Mouse (Mus musculus): ENCODE results near the gene Sycn.

Sycn gene

GRCm38 (mm10) chr7:28584468-28584867, 43.8 kb downstream of the Sycn start:
- DNase-seq (ENCODE audit: extremely low read depth, low read depth), result no peak

GRCm38 (mm10) chr7:28585001-28585400, 44.3 kb downstream of the Sycn start:
- no peak for DNase-seq (ENCODE audit: extremely low read depth, low read depth)

DNA sequence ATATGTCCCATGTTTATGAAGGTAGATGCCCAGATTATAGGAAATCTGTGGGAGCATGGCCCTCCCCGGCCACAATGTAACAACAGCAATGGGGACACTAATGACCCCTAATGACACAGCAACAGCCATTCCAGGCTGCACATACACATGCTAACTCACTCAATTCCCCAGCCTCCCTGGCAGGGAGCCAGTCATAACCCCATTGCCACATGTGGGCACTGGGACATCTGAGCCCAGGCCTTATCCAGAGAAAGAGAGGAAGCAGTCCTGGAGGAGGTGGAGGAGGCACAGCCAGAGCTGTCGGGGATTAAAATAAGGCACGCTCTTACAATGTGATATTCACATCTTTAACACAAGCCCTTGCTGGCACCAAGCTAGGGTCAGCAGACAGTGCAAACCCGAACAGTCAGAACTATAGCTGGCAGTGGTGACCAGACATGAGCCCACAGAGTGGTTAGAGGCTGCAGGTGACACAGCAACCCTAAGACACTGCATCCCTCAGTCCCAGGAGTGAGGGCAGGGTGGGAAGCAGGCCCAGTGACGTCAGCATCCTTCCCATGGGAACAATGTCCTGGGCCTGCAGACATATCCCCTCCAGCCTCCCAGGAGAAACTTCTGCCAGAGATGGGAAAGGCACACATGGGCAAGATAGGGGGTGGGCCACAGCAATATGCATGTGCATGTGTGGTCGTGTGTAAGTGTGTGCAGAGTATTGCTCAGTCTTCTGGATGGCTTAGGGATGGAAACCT, 46.2 kb downstream of the Sycn start:
- no peak for DNase-seq (ENCODE audit: extremely low read depth, low read depth)

DNA sequence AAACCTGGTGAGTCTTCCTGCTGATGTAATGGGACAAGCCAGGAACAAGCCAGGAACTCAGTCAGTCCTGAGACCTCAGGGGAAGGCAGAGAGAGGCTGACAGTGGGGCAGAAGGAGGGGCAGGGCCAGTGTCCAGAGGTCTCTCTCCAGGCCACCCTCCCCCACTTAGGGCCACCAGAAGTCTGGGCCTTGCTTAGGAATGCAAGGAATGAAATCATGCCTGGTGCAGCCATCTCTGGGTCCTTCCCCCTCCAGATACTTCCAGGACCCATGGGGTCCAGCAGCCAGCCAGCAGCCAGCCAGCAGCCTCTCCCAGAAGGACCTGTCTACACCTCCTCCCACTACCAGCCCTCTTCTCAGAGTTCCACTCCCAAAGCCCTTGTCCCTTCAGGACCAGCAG, 47.0 kb downstream of the Sycn start:
- no peak for DNase-seq (ENCODE audit: extremely low read depth, low read depth)
